Mouse (Mus musculus) mesoderm, embryonic 11.5 days (tissue): Measurements from ENCODE around the gene Gmcl1.

ENCODE experiments used
- DNase-seq: peaks from one replicate; pipeline ENCODE4 v3.0.0-alpha.2; 2012; ENCODE audit warnings: low read depth, low spot score

Gene Gmcl1

DNA sequence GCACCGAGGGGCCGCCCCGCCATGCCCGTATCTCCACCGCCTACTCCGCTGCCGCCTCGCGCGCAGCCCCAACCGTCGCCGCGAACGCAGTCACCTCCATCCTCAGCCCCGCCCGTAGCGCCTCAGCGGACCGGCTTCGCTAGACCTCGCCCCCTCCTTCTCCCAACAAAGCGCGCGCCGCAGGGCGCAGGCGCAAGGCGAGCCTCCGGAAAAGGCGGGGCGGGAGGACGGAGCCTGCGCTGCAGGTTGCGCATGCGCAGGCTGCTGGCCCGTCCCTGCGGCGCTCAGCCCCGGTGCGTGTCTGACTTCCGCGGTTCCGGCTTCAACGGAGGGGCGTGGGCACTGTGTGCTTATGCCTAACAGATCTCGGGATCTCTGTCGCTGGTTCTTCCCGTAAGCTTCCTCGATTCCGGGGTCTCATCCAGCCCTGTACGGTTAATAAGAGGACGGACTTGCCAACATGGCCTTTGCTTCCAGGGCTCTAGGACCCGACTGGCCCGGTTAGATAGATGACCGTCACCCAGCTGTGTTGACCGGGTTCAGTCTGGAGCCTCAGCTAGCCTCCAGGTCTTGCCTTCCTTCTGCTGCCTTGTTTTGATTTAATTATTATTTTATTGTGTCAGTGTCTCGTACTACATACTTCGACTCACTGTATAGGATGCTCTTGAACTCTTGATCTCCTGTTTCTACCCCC is at the start of gene Gmcl1:
Gene Gmcl1 (minus strand): TSS at position 201 of the 694 bp plus-strand sequence.
- DNase-seq, result peak; percentile 99

GRCm38 (mm10) chr6:86782342-86782741 is 49.2 kb upstream of the Gmcl1 start:
- no peak for DNase-seq

DNA sequence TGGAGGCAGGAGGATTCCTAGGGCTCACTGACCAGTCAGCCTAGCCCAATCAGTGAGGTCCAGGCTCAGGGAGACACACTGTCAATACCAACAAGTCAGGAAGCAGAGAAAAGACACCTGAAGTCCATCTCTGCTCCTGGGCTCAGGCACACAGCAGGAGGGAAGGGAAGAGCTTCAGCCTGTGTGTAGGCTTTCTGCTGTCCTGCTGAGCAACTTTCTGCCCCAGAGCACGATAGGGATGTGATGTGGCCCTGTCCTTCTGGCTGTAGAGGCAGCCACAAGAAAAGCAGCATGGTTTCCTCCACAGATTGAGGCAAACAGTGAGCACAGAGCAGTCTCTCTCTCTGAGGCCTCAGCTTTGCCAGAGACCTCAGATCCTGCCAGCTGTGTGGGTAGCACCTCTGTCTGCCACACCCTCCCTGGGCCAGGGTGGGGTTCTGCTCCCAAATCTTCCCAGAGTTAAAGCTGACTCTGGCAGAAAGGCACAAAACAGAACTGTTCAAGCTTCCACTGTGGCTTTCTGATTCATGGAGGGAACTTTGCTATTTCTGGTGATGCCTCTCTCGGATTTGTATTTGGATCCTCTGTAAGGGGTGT is 48.3 kb upstream of the Gmcl1 start:
- no peak for DNase-seq

DNA sequence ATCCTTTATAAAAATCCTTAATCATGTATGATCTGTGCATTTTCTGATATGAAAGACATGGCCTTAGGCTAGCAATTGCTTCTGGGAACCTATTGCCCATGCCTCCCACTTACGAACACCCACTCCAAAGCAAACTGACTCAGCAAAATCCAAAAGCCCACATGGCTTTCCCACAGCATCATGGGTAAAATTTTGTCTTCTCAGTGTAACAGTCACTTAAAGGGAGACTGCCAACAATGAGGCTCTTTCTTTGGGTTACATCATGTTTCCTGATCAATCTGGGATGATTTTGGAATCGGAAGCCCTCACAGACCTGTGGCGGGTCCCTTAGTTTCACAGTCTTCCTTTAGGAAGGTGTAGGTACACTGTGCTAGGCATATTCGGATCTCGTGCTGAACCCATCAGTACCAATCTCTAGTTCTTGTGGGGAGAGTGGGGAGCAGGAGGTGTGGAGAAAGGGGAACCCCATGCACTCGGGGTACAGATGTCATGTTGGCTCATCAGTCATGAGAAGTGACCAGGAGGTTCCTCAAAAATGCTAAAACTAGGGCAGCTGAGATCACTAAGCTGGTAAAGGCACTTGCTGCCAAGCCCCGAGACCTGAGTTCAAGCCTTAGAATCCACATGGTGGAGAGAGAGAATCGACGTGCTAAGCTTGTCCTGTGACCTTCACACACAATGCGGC is 45.9 kb upstream of the Gmcl1 start:
- DNase-seq, result no peak

- DNase-seq, result no peak
Measured at GRCm38 (mm10) chr6:86777181-86777580, 44.0 kb upstream of the Gmcl1 start.

DNA sequence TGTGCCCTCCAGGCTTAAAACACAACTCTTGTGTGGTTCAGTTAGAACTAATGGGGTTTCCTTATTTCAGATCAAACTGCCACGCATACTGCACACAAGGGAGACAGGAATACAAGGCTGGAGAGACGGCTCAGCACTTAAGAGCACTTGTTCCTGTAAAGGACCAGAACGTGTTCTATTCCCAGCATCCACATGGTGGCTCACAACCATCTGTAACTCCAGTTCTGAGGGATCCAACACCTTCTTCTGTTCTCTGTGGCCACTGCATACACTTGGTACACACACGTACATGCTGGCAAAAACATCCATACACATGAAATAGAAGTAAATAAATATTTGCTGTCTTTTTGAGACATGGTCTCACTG is 43.5 kb upstream of the Gmcl1 start:
- DNase-seq, result no peak

DNA sequence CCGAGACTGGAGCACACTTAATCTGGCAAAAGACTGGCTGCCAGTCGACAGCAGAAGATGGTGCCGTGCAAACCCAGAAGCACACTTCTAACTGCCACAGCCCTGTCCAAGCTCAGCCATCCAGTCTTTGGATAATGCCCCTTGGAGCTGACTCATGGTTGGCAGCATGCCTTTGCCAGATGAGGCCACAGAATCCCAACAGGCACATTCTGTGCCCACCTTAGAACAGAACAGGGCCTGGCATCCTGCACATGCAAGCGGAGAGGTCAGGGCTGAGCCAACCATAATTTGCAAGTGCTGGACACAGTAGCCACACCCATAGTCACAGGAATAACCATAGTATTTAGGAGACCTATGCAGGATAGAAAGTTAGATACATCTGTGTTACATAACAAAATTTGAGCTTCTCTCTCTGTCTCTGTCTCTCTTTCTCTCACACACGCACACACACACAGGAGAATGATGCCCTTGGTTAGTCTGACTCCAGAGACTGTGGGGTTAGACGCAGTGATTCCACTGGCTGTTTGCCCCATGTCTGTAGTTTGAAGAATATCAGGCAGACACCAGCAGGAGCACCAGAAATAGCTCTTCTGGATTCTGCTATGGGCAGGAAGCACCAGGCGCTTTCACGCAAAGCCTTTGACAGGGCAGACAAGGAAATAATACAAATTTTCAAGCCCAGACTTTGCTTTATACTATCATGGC is 43.0 kb upstream of the Gmcl1 start:
- DNase-seq, result no peak

GRCm38 (mm10) chr6:86774937-86775336 is 41.8 kb upstream of the Gmcl1 start:
- DNase-seq, result no peak

DNA sequence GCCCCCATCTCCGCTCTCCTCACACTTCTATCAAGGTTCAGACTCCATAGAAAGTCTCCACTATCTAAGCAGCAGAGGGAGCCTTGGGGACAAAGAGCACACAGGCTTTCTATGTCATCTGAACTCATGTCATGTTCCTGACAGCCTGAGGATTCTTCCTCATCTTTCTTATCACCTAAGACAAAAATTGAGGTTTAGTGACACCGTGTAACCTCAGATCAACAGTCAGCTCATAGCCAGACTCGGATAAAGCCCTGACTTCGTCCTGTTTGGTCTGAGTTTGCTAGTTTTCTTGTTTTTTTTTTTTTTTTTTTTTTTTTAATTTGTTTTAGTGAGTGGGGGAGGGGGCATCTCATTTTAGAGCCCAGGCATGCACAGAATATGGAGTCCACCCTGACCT is 40.6 kb upstream of the Gmcl1 start:
- no peak for DNase-seq

- no peak for DNase-seq
Measured at GRCm38 (mm10) chr6:86772631-86773030, 39.4 kb upstream of the Gmcl1 start.

DNA sequence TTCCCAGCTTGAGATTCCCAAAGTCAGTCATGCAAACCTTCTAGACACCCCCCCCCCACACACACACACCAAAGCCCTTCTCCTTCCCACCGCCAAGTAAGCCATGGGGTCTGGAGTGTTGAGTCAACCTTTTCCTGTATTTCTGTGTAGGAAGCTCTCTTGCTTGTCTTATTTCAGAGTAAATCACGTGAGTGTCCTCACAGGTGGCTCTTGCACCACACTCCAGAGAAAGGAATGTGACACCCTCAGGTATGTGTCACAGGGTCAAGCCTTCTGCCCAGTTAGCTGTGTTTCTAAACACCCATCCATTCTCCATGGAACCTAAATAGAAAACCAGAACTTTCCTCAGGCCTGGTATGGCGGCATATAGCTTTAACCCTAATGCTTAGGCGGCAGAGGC is 35.8 kb upstream of the Gmcl1 start:
- no peak for DNase-seq

GRCm38 (mm10) chr6:86768186-86768776 is 35.1 kb upstream of the Gmcl1 start:
- no peak for DNase-seq

DNA sequence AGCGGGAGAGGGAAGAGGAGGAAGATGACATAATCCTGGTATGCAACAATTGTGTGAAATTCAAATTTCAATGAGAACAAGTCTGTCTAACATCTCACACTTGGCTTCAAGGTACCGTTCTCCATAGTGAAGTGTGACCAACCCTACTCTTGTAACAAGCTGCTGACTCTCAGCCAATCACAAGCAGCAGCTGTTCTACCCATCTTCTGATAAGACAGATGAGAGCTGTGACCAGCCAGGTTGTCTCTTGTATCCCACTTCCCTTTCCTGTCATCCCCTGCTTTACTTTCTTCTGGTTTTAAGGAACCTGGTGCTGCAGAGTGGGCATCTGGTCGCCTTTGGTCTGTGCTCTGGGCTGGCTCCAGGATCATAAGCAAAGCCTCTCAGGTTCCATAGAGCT is 34.3 kb upstream of the Gmcl1 start:
- DNase-seq, result no peak

GRCm38 (mm10) chr6:86765637-86766059 is 32.5 kb upstream of the Gmcl1 start:
- DNase-seq, result no peak

- peak; percentile 3 for DNase-seq
Measured at GRCm38 (mm10) chr6:86754105-86754863, 21.1 kb upstream of the Gmcl1 start.

DNA sequence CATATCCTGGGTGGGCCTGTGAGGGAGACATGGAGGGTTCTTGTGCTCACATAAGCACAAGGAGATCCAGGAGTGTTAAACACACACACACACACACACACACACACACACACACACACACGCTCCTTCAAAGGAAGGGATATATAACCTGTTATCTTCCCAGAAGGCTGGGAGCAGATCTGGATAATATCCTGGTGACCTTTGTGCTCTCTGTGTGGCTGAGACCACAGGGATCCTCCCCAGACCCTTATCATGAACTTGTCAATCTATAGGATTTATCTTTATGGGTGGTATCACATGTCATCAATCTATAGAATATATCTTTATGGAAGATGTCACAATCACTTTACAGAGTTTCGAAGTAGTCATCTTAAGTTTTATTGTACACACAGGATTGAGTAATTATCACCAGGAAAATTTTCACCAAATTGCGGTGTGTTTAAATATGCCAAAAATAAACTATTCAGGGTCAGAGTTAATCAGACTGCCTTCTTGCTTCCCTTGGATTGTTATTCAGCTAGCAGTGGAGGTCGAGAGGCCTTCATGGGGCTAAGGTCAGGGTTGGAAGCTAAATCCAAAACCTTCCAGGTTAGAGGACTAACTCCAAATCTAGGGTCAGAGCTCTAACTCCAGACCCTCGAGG is 19.8 kb upstream of the Gmcl1 start:
- DNase-seq, result no peak

- no peak for DNase-seq
Measured at GRCm38 (mm10) chr6:86750961-86751360, 17.8 kb upstream of the Gmcl1 start.

GRCm38 (mm10) chr6:86749817-86750216 is 16.6 kb upstream of the Gmcl1 start:
- no peak for DNase-seq

DNA sequence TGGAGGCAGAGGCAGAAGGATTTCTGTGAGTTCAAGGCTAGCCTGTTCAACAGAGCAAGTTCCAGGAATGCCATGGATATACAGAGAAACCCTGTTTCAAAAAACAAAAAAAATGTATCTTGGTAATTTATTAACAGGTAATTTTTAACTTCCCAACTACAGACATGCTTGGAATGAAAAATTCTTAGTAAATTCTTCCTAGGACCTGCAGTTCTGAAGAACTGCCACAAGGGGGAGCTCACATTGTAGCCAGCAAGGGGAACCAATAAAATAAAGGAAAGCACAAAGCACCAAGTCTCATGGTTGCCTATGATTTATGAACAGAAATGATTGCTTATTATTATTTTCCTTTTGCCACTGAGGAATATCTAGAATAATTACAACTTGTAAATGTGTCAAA is 14.0 kb upstream of the Gmcl1 start:
- peak; percentile 69 for DNase-seq

- no peak for DNase-seq
Measured at GRCm38 (mm10) chr6:86740652-86741051, 7.5 kb upstream of the Gmcl1 start.

DNA sequence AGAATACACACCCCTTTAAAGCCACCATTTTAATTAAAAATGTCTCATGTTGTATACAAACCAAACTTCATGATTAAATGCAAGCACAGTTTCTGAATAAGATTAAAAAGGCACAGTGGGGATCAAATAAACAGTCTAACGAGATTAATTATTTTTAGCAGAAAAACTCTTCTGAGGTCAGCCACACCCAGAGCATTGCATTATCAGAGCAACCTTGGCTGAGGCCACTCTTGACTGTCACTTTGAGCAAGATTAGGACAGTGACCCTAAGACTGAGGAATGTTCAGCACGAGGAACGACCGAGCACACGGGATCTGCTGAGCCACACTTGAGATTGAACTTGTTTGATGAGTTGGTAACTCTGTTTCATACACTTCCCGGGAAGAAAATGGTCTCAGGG is 3.6 kb upstream of the Gmcl1 start:
- DNase-seq, result no peak
